Mouse (Mus musculus) heart, embryonic 14.5 days (tissue): ENCODE results near the gene Olfr1311. TPM values are rescaled to one million over a fixed set of nuclear protein-coding genes. Genes with fewer than 3 reads are reported as not detected.
"Not testable (repeated sequence)": the region's sequence is repeated elsewhere in the genome, so short reads cannot be mapped to it uniquely, and the experiment has no call there.

ENCODE experiments used
- ATAC-seq: fragments of 200-750 bp; cut with Nextera tagmentation; 2 replicates; pipeline ENCODE4 v1.8.0; 2017; ENCODE audit warnings: low read depth, moderate TSS enrichment; ENCODE audit not compliant: insufficient number of reproducible peaks, insufficient read depth, low FRiP score
- H3K27ac ChIP-seq, 2 experiments: fragments of 200-500 bp in 1 of 2; fragments of 300-500 bp in 1 of 2; sonication (generic) in 1 of 2; replicated peaks in 1 of 2; 2 replicates each; pipeline ENCODE4 v1.5.1; 2012 to 2014; ENCODE audit warnings: low read depth in 2 of 2, low read length in 2 of 2, control low read depth in 1 of 2, mild to moderate bottlenecking in 1 of 2, mixed read lengths in 1 of 2; ENCODE audit not compliant: control insufficient read depth in 1 of 2, insufficient read depth in 1 of 2
- H3K27me3 ChIP-seq: fragments of 300-500 bp; sonication (generic); 2 replicates; pipeline ENCODE4 v1.6.1; 2014; ENCODE audit warnings: mild to moderate bottlenecking, low read length, control low read depth; ENCODE audit not compliant: control insufficient read depth, insufficient read depth
- H3K36me3 ChIP-seq: fragments of 300-500 bp; sonication (generic); 2 replicates; pipeline ENCODE4 v1.6.1; 2014; ENCODE audit warnings: mild to moderate bottlenecking, control low read depth, low read length, mixed read lengths; ENCODE audit not compliant: control insufficient read depth, insufficient read depth
- H3K4me1 ChIP-seq, 2 experiments: fragments of 200-500 bp in 1 of 2; fragments of 300-500 bp in 1 of 2; sonication (generic) in 1 of 2; 2 replicates each; pipeline ENCODE4 v1.6.1; 2012 to 2014; ENCODE audit warnings: low read length in 2 of 2, control low read depth in 1 of 2, mixed read lengths in 1 of 2; ENCODE audit not compliant: control insufficient read depth in 2 of 2, insufficient read depth in 2 of 2
- H3K4me2 ChIP-seq: fragments of 300-500 bp; sonication (generic); 2 replicates; pipeline ENCODE4 v1.6.1; 2014; ENCODE audit warnings: mild to moderate bottlenecking, low read length
- H3K4me3 ChIP-seq, 2 experiments: fragments of 200-500 bp in 1 of 2; fragments of 300-500 bp in 1 of 2; sonication (generic) in 1 of 2; 2 replicates each; pipeline ENCODE4 v1.5.1; 2012 to 2014; ENCODE audit warnings: low read length in 2 of 2, mild to moderate bottlenecking in 2 of 2, control low read depth in 1 of 2, low read depth in 1 of 2, moderate library complexity in 1 of 2; ENCODE audit not compliant: control insufficient read depth in 1 of 2, insufficient read depth in 1 of 2
- H3K9ac ChIP-seq: fragments of 300-500 bp; sonication (generic); 2 replicates; pipeline ENCODE4 v1.6.1; 2014; ENCODE audit warnings: mild to moderate bottlenecking, low read length
- H3K9me3 ChIP-seq: fragments of 300-500 bp; sonication (generic); 2 replicates; pipeline ENCODE4 v1.6.1; 2016; ENCODE audit warnings: low read length, control low read depth; ENCODE audit not compliant: control insufficient read depth
- WGBS: fragments of 180-500 bp; shearing (Covaris S2); extraction: QIAGEN DNeasy Blood & Tissue Kit; methylation state at CpG from one replicate; pipeline ENCODE4 v1.1.7; 2014; 5-methylcytosine and 5-hydroxymethylcytosine counted together
- polyA plus RNA-seq: library from polyadenylated mRNA; unstranded; fragments of >200 nt; fragmentation: Nextera tagmentation; extraction: Ambion mirVana; gene quantifications from 2 replicates; pipeline ENCODE4 v1.2.1, GENCODE M21; 2014

Olfr1311 gene
- polyA plus RNA-seq: not detected in 2 replicates

DNA sequence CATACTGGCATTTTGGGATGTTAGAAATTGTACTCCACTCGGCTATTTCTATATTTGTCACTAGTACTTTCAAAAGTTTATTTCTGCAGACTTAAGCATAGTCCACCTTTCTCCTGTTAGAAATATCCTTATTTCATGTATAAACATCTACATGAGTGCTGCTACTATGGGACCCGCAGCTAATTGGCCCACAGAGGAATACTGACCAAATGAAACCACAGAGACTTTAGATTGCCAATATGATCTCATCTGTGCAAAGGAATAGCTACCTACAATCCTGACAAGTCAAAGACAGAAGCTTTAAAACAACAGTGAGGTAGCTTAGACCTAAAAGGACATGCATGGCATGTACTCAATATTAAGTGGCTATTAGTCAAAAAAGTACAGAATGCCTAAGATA, at the start of gene Olfr1311:
Olfr1311 (minus strand) TSS at position 101 of the 400 bp plus-strand sequence.
- WGBS: 82% methylated on average over 2 of the region's 2 CpGs
- H3K27ac ChIP-seq: no peak within 1 kb of the TSS
- ATAC-seq: no peak

DNA sequence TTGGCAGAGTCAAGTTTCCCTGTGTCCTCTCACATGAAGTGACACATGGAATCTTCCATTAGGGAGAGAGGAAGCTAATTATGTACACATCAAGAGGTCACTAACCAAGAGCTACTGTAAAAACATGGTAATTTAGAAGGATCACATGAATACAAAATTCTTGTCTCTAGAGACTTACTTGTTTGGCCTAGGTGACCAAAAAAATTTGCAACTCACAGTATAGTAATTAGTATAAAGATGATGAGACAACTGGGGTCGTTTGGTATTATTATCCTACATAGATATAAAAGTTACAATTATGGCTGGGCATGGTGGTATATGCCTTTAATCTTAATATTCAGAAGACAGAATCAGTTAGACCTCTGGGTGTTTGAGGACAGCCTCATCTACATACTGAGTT, 25.9 kb upstream of the Olfr1311 start, which contains the start of gene Olfr1312:
Olfr1312 (minus strand) TSS at position 101 of the 400 bp plus-strand sequence.
- H3K4me1 ChIP-seq: no peaks in the 10 kb centered on the region
- no peak within 1 kb of the TSS for H3K9ac ChIP-seq
- H3K4me3 ChIP-seq: no peak within 1 kb of the TSS
- no peak for ATAC-seq
- no peak within 1 kb of the TSS for H3K4me2 ChIP-seq
- H3K27me3 ChIP-seq: no peaks in the 10 kb centered on the region
- no peaks in the 10 kb centered on the region for H3K9me3 ChIP-seq
- no peak within 1 kb of the TSS for H3K27ac ChIP-seq
- H3K36me3 ChIP-seq: no peaks in the 10 kb centered on the region
- WGBS: 24% methylated on average over 1 of the region's 1 CpGs

More for the DNA sequence above, at the start of gene Olfr1311:
- Histone ChIP-seq H3K9ac (no peak within 1 kb of the TSS), H3K4me2 (no peak within 1 kb of the TSS), H3K27me3 (no peaks in the 10 kb centered on the region), H3K36me3 (no peaks in the 10 kb centered on the region), H3K4me1 (no peaks in the 10 kb centered on the region), H3K4me3 (no peak within 1 kb of the TSS), H3K9me3 (no peaks in the 10 kb centered on the region)

DNA sequence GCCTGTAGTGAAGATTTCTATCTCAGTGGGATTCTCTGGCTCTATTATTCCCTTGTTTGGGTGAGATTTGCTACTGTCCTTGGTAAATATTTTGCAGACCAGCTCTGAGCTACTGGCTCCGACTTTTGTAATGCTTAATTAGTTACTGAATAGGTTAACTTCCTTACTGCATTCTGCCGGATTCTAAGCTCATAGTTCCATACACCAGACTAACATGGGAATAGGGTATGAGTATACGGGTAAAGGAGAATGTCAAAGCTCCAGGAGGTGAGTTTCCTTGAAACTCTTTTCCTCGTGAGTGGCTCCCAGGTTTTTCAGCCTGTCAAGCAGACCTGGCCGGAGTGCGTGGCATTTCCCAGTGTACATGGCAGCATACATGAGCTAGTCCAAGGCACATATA, 2.8 kb upstream of the Olfr1311 start:
- not testable (repeated sequence) for ATAC-seq, H3K4me1 ChIP-seq, H3K27ac ChIP-seq, H3K9me3 ChIP-seq, H3K9ac ChIP-seq, H3K4me2 ChIP-seq, H3K27me3 ChIP-seq, H3K36me3 ChIP-seq, H3K4me3 ChIP-seq
- WGBS: 37% methylated on average over 6 of the region's 6 CpGs

DNA sequence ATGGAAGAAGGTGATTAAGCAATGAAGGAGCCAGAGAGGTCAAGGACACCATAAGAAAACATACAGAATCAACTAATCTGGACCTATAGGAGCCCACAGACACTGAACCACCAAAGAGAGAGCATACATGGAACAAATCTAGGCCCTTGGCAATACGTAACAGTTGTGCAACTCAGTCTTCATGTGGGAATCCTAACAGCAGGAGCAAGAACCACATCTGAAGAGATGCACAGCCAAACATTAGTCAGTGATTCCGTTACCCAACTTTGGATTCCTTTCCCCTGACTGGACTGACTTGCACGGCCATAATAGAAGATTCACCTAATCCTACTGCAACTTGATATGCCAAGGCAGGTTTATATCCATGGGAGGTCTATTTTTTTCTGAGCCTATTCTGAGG, 9.3 kb downstream of the Olfr1311 start:
- no peak overlapping the region for H3K4me3 ChIP-seq
- no peak for ATAC-seq

DNA sequence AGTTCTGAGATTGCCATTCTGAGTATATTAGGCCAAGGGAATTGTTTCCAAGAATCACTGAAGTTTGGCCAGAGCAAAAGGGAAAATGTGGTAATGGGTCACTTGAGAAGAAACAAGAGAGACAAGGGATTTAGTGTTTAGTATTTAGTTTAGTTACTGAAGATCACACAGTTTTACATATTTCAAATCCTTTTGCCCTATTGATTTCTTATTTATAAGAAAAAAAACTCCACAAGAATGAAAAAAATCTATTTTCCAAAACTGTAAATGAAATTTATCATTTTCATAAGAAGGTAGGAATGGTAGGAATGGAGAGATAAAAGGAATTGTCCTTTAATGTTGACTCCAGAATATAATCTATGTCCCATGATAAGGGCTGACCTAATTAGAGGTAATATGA, 11.6 kb downstream of the Olfr1311 start, which contains the start of gene Olfr1310:
Olfr1310 (minus strand) TSS at position 101 of the 400 bp plus-strand sequence.
- no peak within 1 kb of the TSS for H3K27ac ChIP-seq
- no peak within 1 kb of the TSS for H3K9ac ChIP-seq
- ATAC-seq: no peak
- H3K27me3 ChIP-seq: no peaks in the 10 kb centered on the region
- H3K9me3 ChIP-seq: no peaks in the 10 kb centered on the region
- H3K36me3 ChIP-seq: no peaks in the 10 kb centered on the region
- no peak within 1 kb of the TSS for H3K4me3 ChIP-seq
- no peaks in the 10 kb centered on the region for H3K4me1 ChIP-seq
- H3K4me2 ChIP-seq: no peak within 1 kb of the TSS

More for the DNA sequence above, 9.3 kb downstream of the Olfr1311 start:
- Histone ChIP-seq H3K9ac (no peak overlapping the region), H3K9me3 (no peaks in the 10 kb centered on the region), H3K27me3 (no peaks in the 10 kb centered on the region), H3K27ac (no peak overlapping the region), H3K4me1 (no peaks in the 10 kb centered on the region), H3K36me3 (no peaks in the 10 kb centered on the region), H3K4me2 (no peak overlapping the region)
- WGBS: 76% methylated on average over 3 of the region's 3 CpGs

DNA sequence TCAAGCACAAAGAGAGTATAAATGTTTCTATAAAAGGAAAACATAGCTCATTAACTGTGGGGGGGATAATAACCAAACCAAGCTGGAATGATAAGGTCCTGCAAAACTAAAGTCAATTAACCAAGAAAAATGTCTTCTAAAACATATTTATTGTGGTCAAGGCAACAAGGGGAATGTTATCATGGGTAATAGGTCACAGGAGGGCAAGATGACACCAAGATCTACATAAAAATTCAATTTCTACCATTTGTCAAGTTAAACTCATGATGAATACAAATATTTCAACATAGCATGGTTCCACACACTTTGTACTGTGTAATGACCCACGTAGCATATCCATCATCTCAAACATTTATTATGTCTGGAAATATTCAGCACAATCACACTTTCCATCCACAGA, 34.0 kb downstream of the Olfr1311 start, which contains the start of gene Olfr1309:
Olfr1309 (minus strand) TSS at position 101 of the 400 bp plus-strand sequence.
- Histone ChIP-seq H3K4me2 (no peak within 1 kb of the TSS), H3K27ac (no peak within 1 kb of the TSS), H3K9me3 (no peaks in the 10 kb centered on the region), H3K9ac (no peak within 1 kb of the TSS), H3K4me1 (no peaks in the 10 kb centered on the region), H3K36me3 (no peaks in the 10 kb centered on the region), H3K27me3 (no peaks in the 10 kb centered on the region), H3K4me3 (no peak within 1 kb of the TSS)
- WGBS: 47% methylated on average over 1 of the region's 1 CpGs
- no peak for ATAC-seq

Other genes starting within 250 kb of the Olfr1311 start
- gene Olfr1302, start 247.0 kb downstream of the Olfr1311 start, polyA plus RNA-seq: not detected in 2 replicates
- not detected in 2 replicates for gene Olfr1303, start 204.1 kb downstream of the Olfr1311 start, polyA plus RNA-seq
- not detected in 2 replicates for gene Olfr1305, start 147.3 kb downstream of the Olfr1311 start, polyA plus RNA-seq
- not detected in 2 replicates for gene Olfr1306, start 108.1 kb downstream of the Olfr1311 start, polyA plus RNA-seq
- gene Olfr1307, start 75.0 kb downstream of the Olfr1311 start, polyA plus RNA-seq: not detected in 2 replicates
- not detected in 2 replicates for gene Olfr1308, start 59.5 kb downstream of the Olfr1311 start, polyA plus RNA-seq
- gene Olfr1309, start 34.1 kb downstream of the Olfr1311 start, polyA plus RNA-seq: not detected in 2 replicates
- not detected in 2 replicates for gene Olfr1310, start 11.7 kb downstream of the Olfr1311 start, polyA plus RNA-seq
- gene Olfr1312, start 25.8 kb upstream of the Olfr1311 start, polyA plus RNA-seq: not detected in 2 replicates
- gene Olfr1313, start 53.4 kb upstream of the Olfr1311 start, polyA plus RNA-seq: not detected in 2 replicates
- not detected in 2 replicates for gene Olfr1314, start 72.4 kb upstream of the Olfr1311 start, polyA plus RNA-seq
- not detected in 2 replicates for gene Olfr1315-ps1, start 91.0 kb upstream of the Olfr1311 start, polyA plus RNA-seq
- not detected in 2 replicates for gene Olfr1316, start 110.6 kb upstream of the Olfr1311 start, polyA plus RNA-seq
- not detected in 2 replicates for gene Olfr1317, start 115.9 kb upstream of the Olfr1311 start, polyA plus RNA-seq
- not detected in 2 replicates for gene Olfr1318, start 129.8 kb upstream of the Olfr1311 start, polyA plus RNA-seq
- 10.3 and 12.1 TPM in 2 replicates for gene Lpcat4, start 215.1 kb upstream of the Olfr1311 start, polyA plus RNA-seq
- not detected in 2 replicates for gene Nutm1, start 234.9 kb upstream of the Olfr1311 start, polyA plus RNA-seq
- gene Nop10, start 237.5 kb upstream of the Olfr1311 start, polyA plus RNA-seq: 176 and 180 TPM in 2 replicates
- 17.9 and 18.1 TPM in 2 replicates for gene Slc12a6, start 241.4 kb upstream of the Olfr1311 start, polyA plus RNA-seq
- gene Gm21985, start 241.9 kb upstream of the Olfr1311 start, polyA plus RNA-seq: not detected in 2 replicates